Mouse (Mus musculus): Measurements from ENCODE around the gene Vmn2r61. TPM values are rescaled to one million over a fixed set of nuclear protein-coding genes. Genes with fewer than 3 reads are reported as not detected.

Gene Vmn2r61
- not detected in 2 replicates for polyA plus RNA-seq (2015; fragmentation: Nextera tagmentation; extraction: Ambion mirVana)

DNA sequence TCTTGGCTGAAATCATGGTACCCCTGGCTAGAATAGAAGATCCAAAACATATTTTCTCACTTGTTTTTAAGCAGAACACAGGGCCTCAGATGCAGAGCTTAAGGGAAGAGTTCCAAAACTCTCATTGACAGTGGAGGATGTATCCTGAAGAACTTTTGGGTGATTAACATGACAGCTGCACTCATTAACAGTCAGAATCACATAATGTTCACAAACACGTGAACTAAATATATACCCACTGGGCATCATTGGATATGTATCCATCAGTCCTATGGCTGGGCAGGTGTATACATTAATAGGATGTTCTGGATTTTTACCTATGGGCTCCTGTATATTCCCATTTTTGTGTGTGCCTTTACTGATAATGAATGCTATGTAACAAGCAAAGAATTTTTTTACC, at the start of gene Vmn2r61:
Vmn2r61 (plus strand) TSS at position 301 of the 400 bp plus-strand sequence.
- WGBS, result 84% methylated on average over 1 of the region's 1 CpGs
- Histone ChIP-seq H3K27ac (ENCODE audit: low read length) (no peak within 1 kb of the TSS), H3K27me3 (ENCODE audit: control insufficient read depth, insufficient read depth, low read length) (no peaks in the 10 kb centered on the region), H3K9me3 (replicated peaks; ENCODE audit: control insufficient read depth, low read length) (no peaks in the 10 kb centered on the region; the same call in 1 of the 2 replicates), H3K4me1 (ENCODE audit: control insufficient read depth, insufficient read depth, low read length) (no peaks in the 10 kb centered on the region), H3K36me3 (ENCODE audit: control insufficient read depth, insufficient read depth) (no peaks in the 10 kb centered on the region), H3K4me3 (ENCODE audit: low read length) (no peak within 1 kb of the TSS), H3K9ac (ENCODE audit: low read length) (no peak within 1 kb of the TSS), H3K4me2 (ENCODE audit: low read depth, low read length) (no peak within 1 kb of the TSS)
- no peak for ATAC-seq (replicated peaks; ENCODE audit: extremely low read depth, insufficient read depth, low FRiP score)

Other genes starting within 250 kb of the Vmn2r61 start
- gene Vmn2r59, start 201.0 kb upstream of the Vmn2r61 start, polyA plus RNA-seq (2015; fragmentation: Nextera tagmentation; extraction: Ambion mirVana), result not detected in 2 replicates
- gene Vmn2r60, start 152.3 kb upstream of the Vmn2r61 start, polyA plus RNA-seq (2015; fragmentation: Nextera tagmentation; extraction: Ambion mirVana), result not detected in 2 replicates
- not detected in 2 replicates for gene 4933421I07Rik, start 188.1 kb downstream of the Vmn2r61 start, polyA plus RNA-seq (2015; fragmentation: Nextera tagmentation; extraction: Ambion mirVana)
- 5.5 and 5.6 TPM in 2 replicates for gene Zfp141, start 245.7 kb downstream of the Vmn2r61 start, polyA plus RNA-seq (2015; fragmentation: Nextera tagmentation; extraction: Ambion mirVana)